Mouse (Mus musculus) retina, postnatal 1 day (tissue): ENCODE results near the gene Zfp940.
A peak's percentile ranks its signal among the peaks of the same experiment; 100 is the strongest.

Experiments
- DNase-seq: peaks from one replicate; pipeline ENCODE4 v3.0.0-alpha.2; 2012

Gene Zfp940

DNA sequence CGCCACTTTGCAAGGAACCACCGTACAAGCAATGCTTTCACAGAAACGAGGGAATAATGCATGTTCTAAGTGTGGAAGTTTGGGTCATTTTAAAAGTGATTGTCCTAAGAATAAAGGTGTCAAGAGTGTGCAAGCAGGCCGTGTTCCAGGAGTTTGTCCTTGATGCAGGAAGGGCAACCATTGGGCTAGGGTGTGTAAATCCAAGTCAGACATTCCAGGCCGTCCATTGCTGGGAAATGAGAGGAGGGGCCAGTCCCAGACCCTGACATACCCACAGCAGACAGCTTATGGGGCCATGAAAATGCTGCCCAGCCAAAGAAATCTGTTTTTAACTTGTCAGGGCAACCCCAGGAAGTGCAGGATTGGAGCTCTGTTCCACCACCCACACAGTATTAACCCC lies 46.4 kb downstream of the Zfp940 start:
- no peak for DNase-seq

DNA sequence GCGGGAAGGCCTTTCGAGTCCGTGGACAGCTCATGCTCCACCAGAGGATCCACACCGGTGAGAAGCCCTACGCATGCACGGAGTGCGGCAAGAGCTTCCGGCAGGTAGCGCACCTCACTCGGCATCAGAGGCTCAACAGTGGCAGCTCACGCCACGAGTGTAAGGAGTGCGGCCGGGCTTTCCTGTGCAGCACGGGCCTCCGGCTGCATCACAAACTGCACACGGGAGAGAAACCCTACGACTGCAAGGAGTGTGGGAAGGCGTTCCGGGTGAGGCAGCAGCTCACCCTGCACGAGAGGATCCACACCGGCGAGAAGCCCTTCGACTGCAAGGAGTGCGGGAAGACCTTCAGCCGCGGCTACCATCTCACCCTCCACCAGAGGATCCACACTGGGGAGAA lies 60.6 kb downstream of the Zfp940 start:
- no peak for DNase-seq

DNA sequence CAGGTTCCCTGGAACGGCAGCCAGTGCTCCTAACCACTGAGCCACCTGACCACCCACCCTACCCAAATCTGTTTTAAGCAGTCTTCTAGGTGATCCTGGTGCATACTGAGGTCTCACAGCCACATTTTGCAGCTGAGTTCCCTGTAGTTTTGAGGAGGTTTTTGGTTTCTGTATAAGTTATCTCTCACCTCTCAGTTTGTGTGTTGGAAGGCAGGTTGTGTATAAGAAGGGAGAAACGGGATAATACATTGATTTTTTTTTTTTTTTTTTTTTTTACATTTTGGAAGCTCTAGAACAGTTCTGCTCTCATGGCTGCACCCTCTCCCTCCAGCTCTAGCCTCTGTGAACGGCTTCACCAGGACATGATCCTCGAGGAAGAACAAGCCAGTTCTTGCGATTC lies 67.6 kb downstream of the Zfp940 start:
- DNase-seq = no peak

DNA sequence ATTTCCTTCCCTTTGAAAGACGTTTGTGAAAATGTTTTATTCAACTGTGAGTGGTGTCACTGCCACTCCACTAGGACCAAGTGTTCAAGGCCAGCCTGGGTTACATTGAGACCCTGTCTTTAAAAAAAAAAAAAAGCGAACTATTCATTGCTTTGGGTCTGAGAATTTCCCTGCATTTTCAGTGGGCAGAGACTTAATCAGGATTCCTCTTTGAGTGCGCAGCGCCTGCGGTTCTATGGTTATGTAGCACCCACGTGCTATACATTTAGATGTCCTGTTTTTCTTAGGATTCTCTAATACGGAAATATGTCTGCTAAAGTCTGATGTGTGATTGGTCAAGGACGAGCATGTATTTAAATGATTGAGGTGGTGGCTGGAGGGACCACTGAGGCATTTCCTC lies 68.4 kb downstream of the Zfp940 start:
- DNase-seq = no peak

DNA sequence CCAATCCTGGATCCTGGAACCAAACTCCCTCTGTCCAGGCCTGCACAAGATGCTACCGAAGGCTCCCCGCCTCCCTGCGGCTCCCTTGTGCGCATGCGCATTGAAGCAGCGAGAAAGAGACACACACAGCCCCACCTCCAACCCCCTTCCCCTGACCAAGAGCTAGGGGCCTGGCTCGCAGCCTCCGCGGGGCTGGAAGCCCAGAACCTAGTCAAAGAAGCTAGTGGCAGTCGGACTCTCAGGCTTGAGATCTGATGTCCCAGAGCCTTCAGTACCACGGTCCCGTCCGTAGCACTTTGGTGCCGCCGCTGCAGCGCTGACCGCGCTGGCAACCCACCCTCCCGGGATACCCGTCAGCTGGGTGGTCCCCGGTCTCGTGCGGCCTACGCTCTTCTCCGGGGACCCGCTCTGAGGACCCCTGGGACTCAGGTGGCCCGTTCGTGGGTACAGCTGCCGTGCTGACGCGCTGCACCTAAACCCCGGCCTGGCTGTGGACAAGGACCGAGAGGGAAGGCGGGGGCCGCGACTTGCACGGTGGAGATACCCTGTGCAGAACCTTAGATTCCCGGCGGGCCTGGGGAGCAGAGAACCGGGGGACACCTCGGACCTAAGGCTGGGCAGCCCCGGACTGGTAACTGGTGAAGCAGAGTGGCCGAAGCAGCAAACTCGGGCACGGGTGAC lies 69.5 kb downstream of the Zfp940 start, which contains the start of gene Zfp30:
Gene Zfp30, plus strand, starts transcription at position 128 of the 681 bp plus-strand sequence.
- DNase-seq = peak; percentile 97
